Mouse (Mus musculus): ENCODE results near the gene Ndufs3.

DNA sequence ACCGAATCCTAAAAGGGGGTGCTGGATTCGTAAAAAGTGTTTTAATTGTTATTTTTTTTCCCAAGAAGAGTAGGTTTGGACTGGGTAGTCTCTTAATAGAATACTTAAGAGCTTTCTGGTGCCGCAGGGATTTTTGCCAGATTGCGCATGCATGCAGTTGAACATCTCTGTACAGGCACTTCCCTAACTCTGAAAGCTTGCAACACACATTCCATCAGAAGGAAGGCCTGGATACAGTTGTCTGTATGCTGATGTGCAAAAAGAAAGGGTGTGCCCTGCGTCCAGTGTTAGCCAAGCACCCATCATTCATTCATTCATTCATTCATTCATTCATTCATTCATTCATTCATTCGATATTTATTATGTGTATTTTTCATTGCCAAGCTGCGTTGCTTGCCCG, 35.1 kb upstream of the Ndufs3 start:
- no peak for TF ChIP-seq POLR2AphosphoS2 (IDR thresholded peaks at IDR 0.05; ENCODE audit: insufficient read length, low read depth)
- no peak for TF ChIP-seq MAX (IDR thresholded peaks at IDR 0.05; ENCODE audit: low read depth)
- TF ChIP-seq TCF12 (IDR thresholded peaks at IDR 0.05; ENCODE audit: insufficient read depth, poor library complexity, severe bottlenecking) = no peak
- no peak for TF ChIP-seq MYOG (IDR thresholded peaks at IDR 0.05; ENCODE audit: control insufficient read depth in 1 of 3, insufficient read depth in 1 of 3, insufficient read length in 2 of 3, low read depth in 2 of 3)
- TF ChIP-seq POLR2A (IDR thresholded peaks at IDR 0.05; ENCODE audit: insufficient read length, low read depth) = no peak
- TF ChIP-seq USF1 (IDR thresholded peaks at IDR 0.05; ENCODE audit: low read depth) = no peak
- TF ChIP-seq MYOD1 (IDR thresholded peaks at IDR 0.05; ENCODE audit: control insufficient read depth in 1 of 3, insufficient read length in 2 of 3, low read depth in 2 of 3) = no peak
- no peak for TF ChIP-seq E2F4 (IDR thresholded peaks at IDR 0.05; ENCODE audit: insufficient read depth)
- no peak for TF ChIP-seq SRF (IDR thresholded peaks at IDR 0.05; ENCODE audit: control insufficient read depth, insufficient read length, low read depth)
- no peak for TF ChIP-seq REST (IDR thresholded peaks at IDR 0.05; ENCODE audit: insufficient read depth, insufficient read length)
